Mouse (Mus musculus) testis, adult 10 weeks (tissue): Measurements from ENCODE around the gene Mcpt4. TPM values are rescaled to one million over a fixed set of nuclear protein-coding genes. Genes with fewer than 3 reads are reported as not detected.

Experiments
- polyA plus RNA-seq: library from polyadenylated mRNA; stranded (reverse); fragments of 350-450 nt; fragmentation: Illumina TruSeq; extraction: RNeasy Lipid Tissue Mini Kit (QIAGEN cat#74804); gene quantifications from one replicate; pipeline ENCODE4 v1.2.3, GENCODE M21; 2014; ENCODE audit warnings: low read depth, low replicate concordance

Mcpt4 gene
- polyA plus RNA-seq = 0.25 TPM

DNA sequence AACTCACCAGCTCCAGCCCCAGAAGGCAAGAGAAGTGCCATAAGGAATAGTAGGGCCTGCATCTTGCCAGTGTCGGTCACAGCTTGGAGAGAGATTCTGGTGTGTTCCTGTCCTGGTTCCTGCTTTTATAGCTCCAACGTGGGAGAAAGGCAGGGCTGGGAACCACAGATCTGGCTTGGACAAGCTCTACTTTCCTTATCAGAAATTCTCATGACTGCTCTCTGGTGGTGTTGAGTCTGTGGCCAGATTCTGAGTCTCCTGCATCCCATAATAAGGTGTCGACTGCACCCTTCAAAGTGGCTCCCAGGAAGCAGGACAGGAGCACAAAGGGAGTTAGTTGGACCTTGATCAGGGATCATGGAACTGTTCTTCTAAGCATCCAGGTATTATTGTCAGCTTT lies at the start of gene Mcpt4:
TSS of gene Mcpt4 (minus strand) at position 101 of the 400 bp plus-strand sequence.

DNA sequence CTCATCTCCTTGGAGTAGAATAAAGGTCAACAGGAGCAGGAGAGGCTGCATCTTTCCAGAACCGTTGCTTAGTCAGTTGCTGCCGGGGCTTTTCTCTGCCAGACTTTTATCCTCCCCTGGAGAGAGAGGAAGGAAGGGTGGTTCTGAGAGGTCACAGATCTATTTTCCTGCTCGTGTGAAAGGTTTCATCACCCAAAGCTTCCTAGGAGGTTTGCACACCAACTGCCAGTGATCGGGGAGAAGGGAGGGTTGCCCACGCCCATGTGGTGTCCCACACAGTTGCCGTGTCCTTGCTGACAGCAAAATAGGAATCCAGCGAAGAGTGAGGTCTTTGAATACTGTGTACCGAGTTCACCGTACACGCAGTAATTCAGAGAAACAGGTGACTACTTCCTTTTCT lies 40.3 kb upstream of the Mcpt4 start, which contains the start of gene Ctsg:
TSS of gene Ctsg (minus strand) at position 189 of the 400 bp plus-strand sequence.

DNA sequence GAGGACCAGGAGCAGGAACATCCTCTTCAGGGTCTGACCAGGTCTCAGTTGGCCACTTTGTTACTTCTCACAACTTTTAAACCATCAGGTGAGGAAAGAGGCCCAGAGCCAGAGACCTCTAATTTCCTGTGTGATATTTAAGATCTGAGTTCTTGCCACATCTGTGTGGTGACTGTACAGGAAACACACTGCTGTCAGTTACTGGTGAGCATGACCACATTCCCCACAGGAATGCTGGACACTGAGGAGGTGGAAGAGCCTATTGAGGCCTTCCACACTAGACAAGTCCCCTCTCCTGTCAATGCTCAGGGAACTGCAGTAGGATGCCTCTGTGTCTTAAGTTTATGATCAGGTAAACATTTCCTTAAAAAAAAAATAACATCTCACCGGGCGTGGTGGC lies 23.1 kb upstream of the Mcpt4 start, which contains the start of gene Mcpt8:
TSS of gene Mcpt8 (minus strand) at position 107 of the 400 bp plus-strand sequence.

DNA sequence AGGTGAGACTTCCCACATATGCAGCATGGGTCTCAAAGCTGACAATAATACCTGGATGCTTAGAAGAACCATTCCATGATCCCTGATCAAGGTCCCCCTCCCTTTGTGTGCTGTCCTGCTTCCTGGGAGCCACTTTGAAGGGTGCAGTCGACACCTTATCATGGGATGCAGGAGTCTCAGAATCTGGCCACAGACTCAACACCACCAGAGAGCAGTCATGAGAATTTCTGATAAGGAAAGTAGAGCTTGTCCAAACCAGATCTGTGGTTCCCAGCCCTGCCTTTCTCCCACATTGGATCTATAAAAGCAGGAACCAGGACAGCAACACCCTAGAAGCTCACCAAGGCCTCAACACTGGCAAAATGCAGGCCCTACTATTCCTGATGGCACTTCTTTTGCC lies 20.3 kb downstream of the Mcpt4 start, which contains the start of gene Mcpt2:
TSS of gene Mcpt2 (plus strand) at position 250 of the 400 bp plus-strand sequence.

DNA sequence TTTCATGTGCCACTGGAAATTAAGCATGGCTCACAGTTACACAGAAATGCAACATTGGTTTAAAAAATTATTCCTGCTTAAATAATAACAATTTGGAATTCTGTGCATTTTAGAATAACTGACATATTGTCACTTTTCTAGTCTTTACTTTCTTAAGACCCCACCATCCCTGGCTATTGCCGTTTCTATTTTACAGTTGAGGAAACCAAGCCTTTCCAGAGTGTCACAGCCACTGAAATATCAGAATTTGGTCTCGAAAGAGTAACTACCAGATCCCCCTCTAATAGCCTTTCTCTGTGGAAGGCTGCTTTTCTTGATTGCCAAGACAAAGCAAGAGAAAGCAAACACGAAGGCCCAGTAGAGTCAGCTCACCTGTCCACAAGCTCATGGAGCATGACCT lies 31.7 kb downstream of the Mcpt4 start, which contains the start of gene Mcpt9:
TSS of gene Mcpt9 (minus strand) at position 101 of the 400 bp plus-strand sequence.

DNA sequence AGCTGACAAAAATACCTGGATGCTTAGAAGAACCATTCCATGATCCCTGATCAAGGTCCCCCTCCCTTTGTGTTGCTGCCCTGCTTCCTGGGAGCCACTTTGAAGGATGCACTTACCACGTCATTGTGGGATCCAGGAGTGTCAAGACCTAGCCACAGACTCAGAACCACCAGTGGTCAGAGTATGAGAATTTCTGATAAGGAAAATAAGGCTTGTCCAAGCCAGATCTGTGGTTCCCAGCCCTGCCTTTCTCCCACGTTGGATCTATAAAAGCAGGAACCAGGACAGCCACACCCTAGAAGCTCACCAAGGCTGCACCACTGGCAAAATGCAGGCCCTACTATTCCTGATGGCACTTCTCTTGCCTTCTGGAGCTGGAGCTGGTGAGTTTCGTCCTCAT lies 44.4 kb downstream of the Mcpt4 start, which contains the start of gene Mcpt1:
TSS of gene Mcpt1 (plus strand) at position 301 of the 400 bp plus-strand sequence.

Other genes starting within 250 kb of the Mcpt4 start
- gene Nfatc4, start 239.2 kb downstream of the Mcpt4 start, polyA plus RNA-seq = 0.11 TPM
- gene Nynrin, start 208.3 kb downstream of the Mcpt4 start, polyA plus RNA-seq = 0.03 TPM
- gene Cbln3, start 177.9 kb downstream of the Mcpt4 start, polyA plus RNA-seq = 0.38 TPM
- 2.2 TPM for gene Khnyn, start 177.4 kb downstream of the Mcpt4 start, polyA plus RNA-seq
- gene Sdr39u1, start 162.0 kb downstream of the Mcpt4 start, polyA plus RNA-seq = 15.9 TPM
- gene Cma1, start 117.6 kb downstream of the Mcpt4 start, polyA plus RNA-seq = not detected
- gene Cma2, start 111.3 kb downstream of the Mcpt4 start, polyA plus RNA-seq = not detected
- not detected for gene Mcpt1, start 44.3 kb downstream of the Mcpt4 start, polyA plus RNA-seq
- gene Mcpt9, start 31.8 kb downstream of the Mcpt4 start, polyA plus RNA-seq = not detected
- gene Mcpt2, start 20.3 kb downstream of the Mcpt4 start, polyA plus RNA-seq = not detected
- not detected for gene Mcpt8, start 23.0 kb upstream of the Mcpt4 start, polyA plus RNA-seq
- gene Ctsg, start 40.3 kb upstream of the Mcpt4 start, polyA plus RNA-seq = not detected
- not detected for gene Gzme, start 58.3 kb upstream of the Mcpt4 start, polyA plus RNA-seq
- not detected for gene Gzmd, start 70.3 kb upstream of the Mcpt4 start, polyA plus RNA-seq
- not detected for gene Gzmg, start 97.3 kb upstream of the Mcpt4 start, polyA plus RNA-seq
- gene Gzmn, start 112.3 kb upstream of the Mcpt4 start, polyA plus RNA-seq = 39.5 TPM
- not detected for gene Gzmf, start 149.1 kb upstream of the Mcpt4 start, polyA plus RNA-seq
- gene Gzmc, start 172.3 kb upstream of the Mcpt4 start, polyA plus RNA-seq = not detected
- gene Gzmb, start 199.9 kb upstream of the Mcpt4 start, polyA plus RNA-seq = not detected